Mouse (Mus musculus): ENCODE data around the gene Pogk. TPM values are rescaled to one million over a fixed set of nuclear protein-coding genes. Genes with fewer than 3 reads are reported as not detected.

Gene Pogk
- total RNA-seq, 2 experiments from 2014 or later: 27.9 to 32.7 TPM

DNA sequence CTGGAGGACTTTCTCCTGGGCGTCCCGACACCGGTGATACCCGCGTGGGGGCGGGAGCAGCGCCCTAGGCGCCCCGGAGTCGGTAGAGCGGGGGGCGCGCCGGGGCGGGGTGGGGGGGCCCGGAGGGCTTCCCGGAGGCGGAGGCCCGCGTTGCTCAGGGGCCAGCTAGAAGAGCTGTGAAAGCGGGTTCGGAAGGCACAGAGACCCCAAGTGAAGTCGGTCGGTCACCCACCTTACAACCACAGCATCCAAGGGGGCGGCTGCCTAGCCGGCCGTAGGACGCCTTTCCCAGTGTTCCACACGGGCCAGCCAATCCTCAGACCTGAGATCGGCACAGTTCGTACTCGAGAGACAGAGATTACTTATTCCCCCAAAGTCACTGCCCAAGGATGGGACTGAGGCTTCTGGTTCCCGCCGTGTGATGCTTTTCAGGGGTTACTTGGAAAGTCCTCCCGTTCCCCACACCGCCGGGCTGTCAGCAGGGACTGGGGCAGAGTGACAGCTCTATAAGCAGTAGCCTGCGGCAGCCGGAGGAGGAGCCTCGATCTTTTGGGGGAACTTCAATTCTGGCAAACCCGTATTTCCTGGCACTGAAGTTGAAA, 29.9 kb downstream of the Pogk start:
- DNase-seq: peak; percentile 70

DNA sequence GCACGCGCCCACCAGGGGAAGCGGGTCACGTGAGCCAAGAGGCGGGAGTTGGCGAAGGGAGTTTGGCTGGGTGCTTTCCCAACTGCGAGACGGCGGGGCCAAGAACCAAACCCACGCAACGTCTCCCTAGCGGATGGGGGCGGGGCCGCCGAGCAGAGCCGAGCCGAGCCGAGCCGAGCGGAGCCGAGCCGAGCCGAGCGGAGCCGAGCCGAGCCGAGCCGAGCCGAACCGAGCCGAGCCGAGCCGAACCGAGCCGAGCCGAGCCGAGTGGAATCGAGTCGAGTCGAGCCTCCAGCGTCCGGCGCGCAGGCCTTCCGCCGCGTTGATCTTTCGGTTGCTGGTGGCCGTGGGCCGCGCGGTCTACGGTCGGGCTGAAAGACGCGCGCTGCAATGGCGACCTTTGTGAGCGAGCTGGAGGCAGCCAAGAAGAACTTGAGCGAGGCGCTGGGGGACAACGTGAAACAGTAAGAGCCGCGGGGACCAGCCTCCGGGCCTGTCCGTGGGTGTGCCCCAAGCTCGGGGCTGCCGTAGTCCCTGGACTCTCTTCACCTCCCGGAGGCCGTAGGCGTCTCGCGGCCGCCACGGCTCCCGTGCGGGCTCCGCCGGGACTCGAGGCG, 30.5 kb downstream of the Pogk start, which contains the start of gene Tada1:
Gene Tada1 (plus strand): TSS at position 85 of the 617 bp plus-strand sequence.
- peak; percentile 94 for DNase-seq

DNA sequence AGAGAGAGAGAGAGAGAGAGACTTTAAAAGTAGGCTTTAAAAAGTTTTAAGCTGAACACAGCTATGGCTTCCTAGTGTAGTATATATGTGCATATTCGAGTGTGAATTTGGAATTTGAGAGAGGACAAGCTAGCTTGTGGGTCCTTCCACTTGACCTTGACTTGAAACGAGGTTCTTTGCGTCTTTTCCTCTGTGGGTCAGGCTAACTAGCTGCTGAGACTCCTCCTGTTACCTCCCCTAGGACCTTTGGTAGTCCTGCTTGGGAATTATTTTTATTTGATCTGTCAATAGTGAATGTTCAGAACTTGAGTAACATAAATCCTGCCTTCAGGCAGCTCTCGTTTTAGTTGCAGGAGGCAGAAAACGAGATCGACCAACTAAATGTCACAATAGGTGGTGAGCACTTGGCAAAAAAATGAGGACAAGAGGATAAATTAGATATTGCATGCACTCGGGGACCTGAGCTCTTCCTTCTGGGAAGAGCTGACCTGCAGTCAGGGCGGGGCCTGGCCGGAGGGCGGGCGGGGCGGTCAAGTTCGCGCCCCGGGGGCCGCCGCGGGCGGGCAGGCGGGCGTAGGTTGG, 31.1 kb downstream of the Pogk start:
- DNase-seq: no peak

DNA sequence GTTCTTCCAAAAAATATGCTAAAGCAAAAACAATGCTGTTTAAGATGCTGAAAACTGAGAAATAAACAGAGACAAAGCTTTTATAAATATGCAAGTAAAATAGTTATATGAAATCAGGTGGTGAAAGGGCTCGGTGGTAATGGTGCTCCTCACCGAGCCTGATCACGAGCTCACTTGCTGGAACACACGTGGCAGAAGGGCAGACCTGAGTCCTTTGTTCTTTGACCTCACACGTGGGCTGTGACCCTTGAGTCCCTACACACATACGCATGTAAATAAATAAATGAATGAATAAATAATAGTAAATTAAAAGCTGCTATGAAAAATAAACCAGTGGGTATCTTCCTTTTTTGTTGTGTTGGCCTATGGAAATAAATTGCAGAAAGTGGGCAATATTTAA, 32.5 kb downstream of the Pogk start:
- DNase-seq: no peak

DNA sequence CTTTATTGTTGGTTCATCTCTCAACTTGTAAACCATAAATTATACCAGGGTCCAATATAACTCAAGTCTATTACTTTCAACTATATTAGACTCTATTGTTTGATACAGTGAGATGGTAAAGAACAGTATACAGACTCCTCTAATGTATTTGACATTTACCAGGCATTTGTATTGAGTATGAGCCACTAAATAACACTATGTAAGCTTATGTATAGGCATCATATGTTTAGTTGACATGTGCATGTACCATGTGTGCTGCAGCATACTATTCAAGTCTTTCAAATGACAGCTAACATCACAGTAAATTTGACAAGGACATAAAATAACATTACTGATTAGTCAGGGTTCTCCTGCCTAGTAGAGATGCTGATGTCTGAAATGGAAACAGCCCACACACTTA, 46.5 kb downstream of the Pogk start:
- no peak for DNase-seq

DNA sequence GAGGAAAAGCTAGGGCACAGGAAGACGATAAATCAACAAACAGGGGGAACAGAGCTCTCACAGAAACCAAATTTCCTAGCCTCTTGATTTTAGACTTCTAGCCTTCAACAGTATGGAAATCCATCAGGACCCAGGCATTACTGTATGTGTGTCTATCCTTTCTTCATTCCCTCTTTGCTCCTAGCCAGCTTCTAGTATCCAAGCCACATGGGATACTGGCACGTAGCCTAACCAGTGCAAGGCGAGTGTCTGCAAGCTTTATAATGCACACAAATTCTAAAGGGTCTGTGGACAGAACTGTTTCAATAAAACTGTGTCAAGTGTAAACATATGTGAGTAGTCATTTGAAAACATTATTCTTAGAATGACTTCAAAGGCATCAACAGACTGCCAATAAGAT, 47.0 kb downstream of the Pogk start:
- DNase-seq: no peak

DNA sequence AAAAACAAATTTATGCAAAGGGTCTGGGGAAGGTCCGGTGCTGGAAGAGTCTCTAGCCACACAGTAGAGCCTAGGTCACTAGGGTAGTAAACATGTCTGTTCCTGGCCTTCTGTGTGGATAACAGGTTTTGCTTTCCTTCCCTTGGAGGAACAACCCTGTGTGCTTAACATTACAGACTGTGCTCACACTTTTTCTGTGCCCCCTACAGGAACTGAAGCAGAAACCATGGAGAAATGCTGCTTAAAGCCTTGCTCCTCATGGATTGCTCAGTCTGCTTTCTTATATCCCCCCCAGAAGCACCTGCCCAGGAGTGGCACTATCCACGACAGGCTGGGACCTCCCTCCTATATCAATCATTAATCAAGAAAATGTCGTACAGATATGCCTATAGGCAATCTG, 47.8 kb downstream of the Pogk start:
- no peak for DNase-seq

DNA sequence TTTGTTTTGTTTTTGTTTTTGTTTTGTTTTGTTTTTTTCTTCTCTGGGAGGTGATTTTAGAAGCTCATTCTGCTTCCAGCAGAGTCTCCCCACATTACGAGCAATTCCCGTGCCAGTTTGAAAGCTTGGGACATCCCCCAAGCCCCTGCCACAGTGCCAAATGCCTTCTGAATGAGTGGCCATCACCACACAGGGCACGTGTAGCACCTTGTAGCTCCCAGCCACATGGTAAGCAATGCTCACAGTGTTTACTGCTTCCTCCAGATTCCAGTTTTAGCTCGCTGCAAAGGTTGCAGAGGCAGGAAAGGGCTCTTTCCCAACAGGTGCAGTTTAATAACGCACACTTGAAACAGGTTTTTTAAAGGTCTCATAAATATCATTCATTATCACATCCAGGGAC, 48.8 kb downstream of the Pogk start:
- no peak for DNase-seq

DNA sequence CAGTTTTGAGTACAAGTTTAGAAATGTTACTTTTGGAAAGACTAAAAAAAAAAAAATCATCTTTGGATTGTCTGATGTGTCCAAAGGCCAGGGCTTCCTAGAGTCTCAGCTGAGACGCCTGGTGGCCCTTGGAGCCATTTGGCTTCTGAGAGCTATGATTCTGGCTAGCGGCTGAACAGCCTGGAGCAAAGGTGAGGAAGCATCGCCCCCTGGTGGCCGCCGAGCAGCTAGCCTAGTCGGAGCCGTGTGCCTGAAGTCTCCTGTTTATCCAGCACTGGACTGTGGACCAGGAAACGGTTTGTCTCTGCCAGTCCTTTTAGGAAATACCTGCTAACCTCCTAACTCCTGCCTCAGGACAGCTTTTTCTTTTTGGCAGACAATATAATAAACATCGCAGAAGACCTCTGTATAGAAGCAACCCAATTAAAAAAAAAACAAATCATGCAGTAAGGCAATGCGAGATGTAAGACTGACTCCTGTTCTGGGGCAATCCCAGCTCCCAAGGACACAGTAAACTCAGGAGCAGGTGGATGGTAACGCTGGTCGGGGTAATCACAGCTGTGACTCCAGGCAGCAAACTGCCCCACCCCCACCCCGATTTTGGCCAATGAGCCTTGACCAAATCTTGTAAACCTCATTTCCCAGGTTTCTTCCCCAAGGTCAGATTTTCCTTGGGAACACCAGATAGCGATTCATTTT, 49.4 kb downstream of the Pogk start:
- DNase-seq: peak; percentile 93

DNA sequence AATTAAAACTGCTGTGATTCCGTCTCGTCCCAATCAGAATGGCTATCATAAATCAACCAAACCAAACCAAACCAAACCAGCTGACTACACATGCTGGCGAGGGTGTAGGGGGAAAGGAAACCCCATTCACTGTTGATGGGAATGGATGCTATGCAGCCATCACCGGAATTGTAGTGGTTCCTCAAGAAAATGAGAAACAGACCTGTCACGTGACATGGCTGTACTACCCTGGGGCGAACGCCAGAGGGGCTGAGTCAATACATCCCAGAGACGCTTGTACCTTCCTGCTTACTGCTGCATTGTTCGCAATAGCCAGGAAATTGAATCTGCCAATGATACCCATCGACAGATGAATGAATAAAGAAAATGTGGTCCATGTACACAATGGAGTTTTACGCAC, 59.9 kb downstream of the Pogk start:
- no peak for DNase-seq

DNA sequence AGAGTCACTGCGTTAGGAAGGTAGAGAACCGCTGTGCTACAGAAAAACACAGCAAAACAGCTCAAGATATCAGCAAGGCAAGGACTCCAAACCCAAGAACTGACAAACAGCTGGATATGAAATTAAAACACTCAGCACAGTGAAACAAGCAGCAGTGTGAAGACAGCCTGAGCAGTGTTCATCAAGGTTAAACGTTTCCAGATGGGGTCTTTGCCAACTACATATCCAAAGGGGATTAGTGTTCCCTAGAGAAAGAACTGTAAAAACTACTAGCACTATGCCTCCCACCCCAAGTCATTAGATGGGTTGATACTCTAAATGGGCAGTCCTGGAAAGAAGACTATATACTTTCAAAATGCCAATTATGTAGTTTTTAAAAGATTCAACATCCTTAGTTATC, 60.3 kb downstream of the Pogk start:
- DNase-seq: no peak

DNA sequence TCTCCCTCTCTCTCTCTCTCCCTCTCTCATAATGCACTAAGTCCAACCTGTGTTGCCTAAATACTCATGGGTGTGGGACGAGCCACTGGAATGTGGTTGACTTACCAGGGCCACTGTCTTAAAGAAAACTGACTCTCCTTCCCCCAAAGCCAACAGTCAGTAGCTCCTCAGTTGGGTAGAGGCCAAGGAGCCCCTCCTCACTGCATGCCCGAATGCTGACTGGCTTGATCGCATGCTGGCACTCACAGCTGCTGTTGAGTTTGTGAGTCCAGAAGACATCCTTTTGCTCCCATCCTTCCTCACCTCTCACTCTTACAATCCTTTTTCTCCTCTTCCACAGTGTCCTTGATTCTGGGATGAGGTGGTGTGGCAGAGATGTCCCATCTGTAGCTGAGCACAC, 62.8 kb downstream of the Pogk start:
- DNase-seq: no peak

DNA sequence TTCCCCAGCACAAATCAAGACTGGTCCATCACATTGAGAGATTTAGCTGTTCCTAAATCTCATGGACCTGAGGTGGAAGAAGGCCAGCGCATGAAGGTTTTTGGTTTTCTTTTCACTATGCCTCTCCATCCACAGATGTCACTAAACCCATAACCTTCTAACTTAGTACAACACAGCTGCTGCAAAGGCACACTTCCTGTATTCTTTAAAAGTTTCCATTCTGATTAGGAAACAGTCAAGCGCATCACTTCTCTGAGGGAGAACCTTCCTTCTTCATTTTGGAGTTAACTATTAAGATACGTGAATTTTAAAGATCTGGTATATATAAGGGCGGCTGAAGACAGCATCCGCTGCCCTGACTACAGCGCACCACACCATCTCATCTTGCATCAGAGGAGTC, 64.1 kb downstream of the Pogk start:
- DNase-seq: no peak

DNA sequence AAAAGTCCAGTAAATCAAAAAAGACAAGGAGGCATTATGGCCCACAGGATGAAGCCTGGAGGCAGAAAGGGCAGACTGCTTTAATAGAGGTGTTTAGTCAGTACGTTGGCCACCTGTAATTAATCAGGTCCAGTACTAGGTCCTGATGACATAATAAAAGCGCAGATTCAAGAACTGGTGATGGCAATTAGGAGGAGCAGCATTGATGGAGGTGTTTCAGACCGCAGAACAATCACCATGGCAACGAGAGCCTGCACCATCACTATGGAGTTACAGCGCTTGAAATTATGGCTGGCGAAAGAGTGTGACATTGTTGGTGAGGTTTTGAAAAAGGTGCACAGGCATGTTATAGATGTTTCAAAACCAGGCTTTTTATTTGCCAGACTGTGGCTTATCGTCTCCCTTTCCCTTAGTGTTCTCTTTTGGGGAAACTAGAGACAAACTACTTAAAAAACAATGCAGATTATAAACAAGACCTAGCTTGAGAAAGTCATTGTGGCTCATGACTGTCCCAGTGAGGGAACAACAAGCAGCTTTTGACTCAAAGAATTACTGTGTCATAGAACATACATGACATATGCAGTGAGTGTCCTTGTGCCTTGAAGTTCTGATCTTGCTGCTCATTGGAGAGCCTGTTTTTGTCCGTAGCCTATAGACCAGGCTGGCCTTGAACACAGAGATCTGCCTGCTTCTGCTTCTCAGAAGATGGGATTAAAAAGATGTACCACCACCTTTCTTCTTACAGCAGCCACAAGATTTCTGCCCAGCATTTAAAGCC, 65.2 kb downstream of the Pogk start:
- no peak for DNase-seq

DNA sequence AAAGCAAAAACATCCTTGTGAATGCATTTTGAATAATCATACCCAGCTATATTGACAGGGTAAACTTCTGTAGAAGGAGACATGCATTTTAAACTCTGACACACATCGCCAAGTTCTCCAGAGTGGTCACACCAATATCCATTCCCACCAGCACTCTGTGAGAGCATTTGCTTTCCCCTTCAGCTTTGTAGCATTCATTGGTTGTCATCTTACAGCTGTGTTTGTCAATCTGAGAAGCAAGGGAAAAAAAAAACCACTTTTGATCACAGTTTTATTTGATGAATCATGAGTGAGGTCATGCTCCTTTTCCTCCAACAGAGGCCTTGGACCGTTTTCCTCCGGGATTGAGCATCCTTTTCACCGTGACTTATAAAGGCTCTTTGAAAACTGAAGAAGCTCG, 66.1 kb downstream of the Pogk start:
- no peak for DNase-seq

DNA sequence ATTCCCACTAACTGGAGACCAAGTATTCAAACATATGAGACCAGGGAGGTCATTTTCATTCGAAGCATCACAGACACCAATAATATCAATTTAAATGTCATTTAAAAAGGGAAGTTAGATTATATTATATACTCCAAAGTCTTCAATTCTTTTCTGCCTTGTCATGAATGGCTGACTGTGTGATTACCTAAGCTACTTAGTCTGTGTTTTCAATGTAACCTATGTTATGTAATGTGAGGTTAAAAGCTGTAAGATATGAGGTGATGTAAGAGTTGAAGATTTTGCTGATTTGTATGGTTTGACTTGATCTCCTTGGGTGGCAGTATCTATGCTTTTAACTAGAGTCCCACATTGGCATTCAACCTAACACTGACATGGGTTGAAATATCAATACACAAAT, 67.1 kb downstream of the Pogk start:
- no peak for DNase-seq

DNA sequence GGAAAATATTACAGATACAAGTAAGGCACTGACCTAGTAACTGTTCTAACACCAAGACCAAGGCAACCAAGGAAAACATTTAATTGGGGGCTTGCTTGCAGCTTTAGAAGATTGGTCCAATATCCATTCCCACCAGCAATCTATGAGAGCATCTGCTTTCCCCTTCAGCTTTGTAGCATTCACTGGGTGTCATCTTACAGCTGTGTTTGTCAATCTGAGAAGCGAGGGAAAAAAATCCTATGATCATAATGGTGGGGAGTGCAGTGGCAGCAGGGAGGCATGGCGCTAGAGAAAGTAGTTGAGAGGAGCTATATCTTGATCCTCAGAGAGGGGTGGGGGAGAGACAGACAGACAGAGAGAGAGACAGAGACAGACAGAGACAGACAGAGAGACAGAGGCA, 67.6 kb downstream of the Pogk start:
- no peak for DNase-seq

DNA sequence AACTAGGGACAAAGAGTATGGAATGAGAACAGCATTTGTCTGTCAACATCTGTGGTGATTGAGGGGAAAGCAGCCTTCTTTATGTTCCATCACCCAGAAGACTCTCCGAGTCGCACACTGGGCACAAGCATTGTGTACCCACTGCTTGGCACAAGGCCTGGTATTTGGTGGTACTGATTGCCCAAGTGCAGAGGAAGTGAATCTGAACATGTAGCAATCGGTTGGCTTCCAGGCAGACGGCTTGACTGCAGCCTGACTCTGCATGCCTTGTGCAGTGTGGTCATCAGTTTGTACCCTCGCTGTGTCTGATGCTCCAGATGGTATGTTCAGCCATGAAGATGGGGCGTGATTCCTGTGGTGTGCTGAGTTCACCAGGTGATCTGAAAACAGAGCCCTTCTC, 70.6 kb downstream of the Pogk start:
- peak; percentile 19 for DNase-seq
